Mouse (Mus musculus) T-helper 1 cell (primary cell): ENCODE results near the gene Ist1.

ENCODE experiments used
- in situ Hi-C: fragments of 300-600 bp; cut with MboI, MseI; formaldehyde crosslinking; loops from one replicate; pipeline ENCODE4 v1.15.1; 2025; ENCODE audit warnings: high pct_unique_total_duplicates

Ist1 gene

DNA sequence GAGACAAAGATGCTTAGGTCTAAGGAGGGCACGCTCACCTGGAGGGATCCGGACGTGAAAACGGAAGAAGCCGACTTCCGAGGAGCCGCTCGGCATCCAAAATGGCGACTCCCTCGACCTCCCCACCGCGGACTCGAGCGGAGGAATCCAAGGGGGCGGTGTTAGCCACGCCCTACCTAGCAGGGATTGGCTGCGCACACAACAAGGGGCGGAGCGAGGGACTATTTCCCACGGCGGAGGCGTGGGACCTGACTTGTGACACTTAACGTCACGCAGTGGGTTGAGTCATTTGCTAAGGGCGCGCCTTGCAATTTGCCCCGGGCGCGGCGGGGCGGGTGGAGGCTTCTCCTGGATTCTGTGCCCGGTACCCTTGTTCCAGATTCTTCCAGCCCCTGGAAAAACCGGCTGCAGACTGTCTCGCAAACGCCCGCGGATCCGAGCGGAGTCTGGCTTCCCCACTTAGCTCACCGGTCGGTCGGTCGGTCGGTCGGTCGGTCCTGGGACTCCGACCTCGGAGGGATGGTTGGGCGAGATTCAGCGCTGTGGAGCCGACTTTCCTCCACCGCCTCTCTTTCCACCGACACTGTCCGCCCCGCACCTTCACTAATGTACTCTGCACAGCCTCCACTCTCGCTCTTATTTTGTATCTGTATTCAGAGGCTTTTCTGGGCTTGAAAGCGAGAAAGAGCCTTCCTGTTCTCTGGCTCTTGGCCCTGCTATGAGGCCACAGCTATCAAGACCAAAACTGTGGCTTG, at the start of gene Ist1:
Gene Ist1, minus strand, starts transcription at position 115 of the 755 bp plus-strand sequence.
- in situ Hi-C loops, result loop anchor here (10.0 kb wide), 1 partner anchor 91 kb away; no protein-coding TSS in a partner anchor

DNA sequence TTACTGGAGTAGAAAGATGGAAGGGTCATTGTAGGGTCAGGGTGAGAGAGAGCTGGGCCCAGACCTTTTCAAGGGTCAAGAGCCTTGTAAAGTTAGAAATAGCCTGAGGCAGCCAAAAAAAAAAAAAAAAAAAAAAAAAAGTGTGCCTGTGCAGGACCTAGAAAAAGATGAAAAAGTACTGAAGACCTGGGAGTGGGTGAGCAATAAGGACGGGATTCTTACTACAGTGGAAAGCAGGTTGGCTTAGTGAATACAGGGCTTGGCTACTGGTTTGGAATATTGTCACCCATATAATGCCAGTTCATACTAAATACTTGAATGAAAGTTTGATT, 45.0 kb upstream of the Ist1 start:
- in situ Hi-C loops, result no loop called here

DNA sequence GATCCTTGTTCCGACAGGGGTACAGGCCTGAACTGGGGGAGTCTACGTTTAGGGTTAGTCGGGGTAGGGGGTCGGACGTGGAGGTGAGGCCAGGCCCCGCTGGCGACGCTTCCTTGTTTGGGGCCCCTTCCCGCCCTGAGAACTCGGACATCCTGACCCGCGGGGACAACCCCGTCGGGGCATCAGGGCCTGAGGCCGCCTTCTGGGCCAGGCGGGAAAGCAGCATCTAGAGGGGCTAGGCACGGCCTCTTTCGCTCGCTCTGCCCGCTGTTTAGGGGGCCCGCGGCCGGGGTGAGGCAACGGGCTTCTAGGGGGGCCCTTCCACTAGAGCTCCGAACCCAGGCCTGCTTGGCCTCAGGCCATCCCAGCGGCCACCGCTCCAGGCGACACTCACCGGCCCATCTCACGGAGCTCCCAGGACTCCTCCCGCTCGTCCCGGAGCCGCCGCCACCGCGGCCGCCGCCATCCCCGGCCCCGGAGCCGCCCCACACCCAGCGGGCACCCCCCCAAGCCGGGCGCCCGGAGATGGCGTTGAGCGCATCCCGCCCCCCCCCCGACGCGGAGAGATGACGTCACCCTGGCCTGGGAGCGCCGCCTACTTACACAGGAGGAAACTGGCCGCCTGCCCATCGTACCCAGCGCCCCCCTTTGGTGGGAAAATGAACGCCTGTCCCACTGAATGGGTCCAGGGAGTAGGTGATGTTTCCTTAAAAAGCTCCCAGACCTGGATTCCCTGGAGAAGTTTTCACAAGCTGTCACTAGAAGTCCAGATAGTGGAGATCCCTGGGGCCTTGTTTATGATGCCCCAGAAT, 44.4 kb upstream of the Ist1 start, which contains the start of gene Atxn1l:
Gene Atxn1l, minus strand, starts transcription at position 503 of the 812 bp plus-strand sequence.
- in situ Hi-C loops, result no loop called here

DNA sequence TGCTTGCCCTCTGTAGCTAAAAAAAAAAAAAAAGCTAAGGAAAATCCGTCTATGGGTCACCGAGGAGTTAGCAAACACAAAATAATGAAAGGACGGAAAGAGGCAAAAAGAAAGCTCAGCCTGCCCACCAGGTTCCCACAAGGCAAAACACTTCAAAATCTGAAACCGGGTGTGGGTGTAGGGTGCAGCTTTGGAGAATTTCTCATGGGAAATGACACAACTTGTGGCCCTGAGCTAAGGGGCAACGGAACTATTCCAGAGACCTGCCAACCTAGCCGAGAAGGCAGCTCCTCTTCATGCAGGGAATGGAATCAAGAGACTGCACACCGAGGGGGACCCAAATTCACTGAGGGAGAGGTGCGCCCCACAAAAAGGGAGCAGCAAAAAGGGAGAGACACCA, 43.8 kb upstream of the Ist1 start:
- in situ Hi-C loops, result no loop called here

DNA sequence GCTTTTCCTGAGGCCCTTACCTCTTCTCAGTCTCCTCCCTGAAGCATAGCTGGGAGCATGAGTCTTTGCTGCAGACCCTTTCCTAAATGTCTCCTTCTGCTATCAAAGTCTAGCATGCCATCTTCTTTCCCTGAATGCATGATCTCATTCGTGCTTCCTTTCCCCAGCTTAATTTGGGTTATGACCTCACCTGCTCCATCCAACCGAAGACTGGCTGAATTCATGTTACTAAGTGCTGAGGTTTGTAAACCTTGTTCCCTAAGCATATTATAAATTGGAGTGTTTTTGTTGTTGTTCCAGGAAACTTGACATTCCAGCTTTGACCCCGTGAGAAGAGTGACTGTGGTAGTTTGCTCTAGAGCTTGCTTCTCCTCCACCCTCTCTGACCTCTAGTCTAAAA, 41.0 kb upstream of the Ist1 start:
- in situ Hi-C loops, result no loop called here

DNA sequence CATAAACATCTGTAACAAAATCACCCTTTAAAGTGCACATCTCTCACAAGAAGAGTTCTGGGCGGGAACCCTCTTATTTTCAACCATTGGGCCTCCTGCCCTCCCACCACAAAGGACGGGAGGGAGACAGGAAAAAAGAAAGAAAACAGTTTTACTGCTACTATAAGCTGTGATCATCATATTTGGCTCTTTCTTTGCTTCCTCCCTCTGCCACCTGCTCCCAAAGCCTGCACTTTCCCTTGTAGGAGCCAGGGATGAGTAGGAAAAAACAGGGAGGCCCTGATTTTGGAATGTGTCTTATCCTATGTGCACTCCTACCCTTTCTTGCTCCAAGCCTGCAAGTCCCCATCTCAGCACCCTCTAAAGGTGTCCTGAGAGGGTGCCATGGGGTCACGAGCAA, 38.0 kb upstream of the Ist1 start:
- in situ Hi-C loops, result no loop called here

DNA sequence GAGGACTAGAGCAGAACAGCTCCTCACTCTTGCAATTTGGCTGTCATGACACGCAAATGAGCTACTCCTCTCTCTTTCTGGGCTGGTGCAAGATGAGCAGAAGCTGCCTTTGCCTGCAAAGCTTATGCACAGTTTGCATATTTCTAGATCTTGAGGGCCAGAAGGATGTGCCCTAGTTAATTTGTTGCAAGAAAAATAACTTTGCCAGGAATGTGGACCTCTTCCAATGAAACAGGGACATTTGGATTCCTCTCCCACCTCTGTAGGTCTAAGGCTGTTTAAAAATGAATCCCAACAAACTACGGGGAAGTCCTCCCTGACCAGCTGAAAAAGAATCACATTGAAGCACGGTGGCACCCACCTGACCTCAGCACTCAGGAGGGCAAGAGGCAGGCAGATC, 32.0 kb upstream of the Ist1 start:
- in situ Hi-C loops, result loop anchor here (5.0 kb wide), 1 partner anchor 87 kb away; no protein-coding TSS in a partner anchor

DNA sequence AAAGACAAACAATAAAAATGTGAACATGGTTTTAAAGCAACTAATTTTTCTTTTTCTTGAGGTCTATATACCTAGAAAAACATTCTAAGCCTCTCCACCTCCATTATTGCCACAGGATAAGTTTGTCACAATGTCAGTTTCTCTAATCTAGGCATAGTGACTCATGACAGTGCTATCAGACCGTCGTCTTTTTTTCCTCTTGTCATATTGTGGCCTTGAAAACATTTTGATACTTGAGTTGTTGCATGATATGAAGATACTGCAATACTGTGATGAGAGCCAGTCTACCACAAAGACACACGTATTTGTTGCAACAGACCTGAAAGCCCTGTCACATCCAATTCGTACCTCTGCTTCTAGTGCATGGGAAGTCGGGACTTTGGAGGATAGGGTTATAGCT, 21.9 kb upstream of the Ist1 start:
- in situ Hi-C loops, result loop anchor here (5.0 kb wide), 1 partner anchor 52 kb away; no protein-coding TSS in a partner anchor

DNA sequence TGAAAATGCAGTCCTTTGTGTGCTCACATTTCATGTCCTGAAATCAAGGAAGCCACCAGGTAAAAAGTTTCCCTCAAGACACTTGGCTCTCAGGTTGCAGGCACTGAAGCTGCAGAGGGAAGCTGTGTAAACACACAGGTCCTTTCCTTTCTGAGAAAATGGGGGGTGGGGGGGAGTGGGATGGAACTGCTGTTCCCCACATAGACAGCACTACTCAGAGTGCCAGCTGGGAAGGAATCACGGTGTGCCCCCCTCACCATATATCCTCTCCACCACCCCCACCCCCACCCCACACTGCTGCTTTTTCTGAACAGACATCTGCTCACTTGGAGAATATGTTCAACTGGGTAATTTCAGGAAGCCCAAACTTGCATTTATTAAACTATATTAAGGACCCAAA, 19.5 kb upstream of the Ist1 start:
- in situ Hi-C loops, result no loop called here

DNA sequence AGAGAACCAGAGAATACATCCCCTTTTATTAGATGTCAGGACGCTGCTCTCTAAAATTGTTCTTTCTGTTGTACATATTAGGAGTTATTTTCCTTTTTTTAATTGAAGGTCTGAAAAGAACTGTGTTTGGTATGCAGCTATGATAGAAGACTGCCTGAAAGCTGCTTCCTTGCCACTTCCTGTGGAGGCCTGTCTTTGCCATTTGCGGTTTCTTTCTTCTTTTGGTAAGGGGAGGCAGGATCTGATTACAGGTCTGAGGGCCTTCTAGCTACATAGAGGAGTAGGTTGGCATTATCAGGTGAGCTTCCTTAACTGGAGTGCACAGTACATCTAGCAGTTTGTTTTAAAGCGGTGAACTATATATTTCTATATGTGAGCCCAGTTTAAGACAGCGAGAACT, 14.9 kb upstream of the Ist1 start:
- in situ Hi-C loops, result no loop called here

DNA sequence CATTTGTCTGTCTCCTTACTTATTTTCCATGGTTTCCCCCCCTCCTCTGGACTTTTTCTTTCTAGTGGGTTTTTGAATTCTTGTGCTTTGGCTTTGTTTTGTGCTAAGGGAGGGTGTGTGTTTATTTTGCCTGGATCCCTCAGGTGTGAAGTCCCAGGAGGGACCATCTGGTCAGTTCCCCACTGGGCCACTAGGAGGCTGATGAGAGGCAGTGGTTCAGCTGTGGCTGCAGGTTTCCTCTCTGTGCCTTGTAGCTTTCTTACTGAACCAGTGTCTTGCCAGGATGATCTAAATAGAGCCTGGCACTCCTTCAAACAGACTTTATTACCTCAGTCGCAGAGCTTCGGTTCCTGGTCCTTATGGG, 13.8 kb upstream of the Ist1 start:
- in situ Hi-C loops, result no loop called here

DNA sequence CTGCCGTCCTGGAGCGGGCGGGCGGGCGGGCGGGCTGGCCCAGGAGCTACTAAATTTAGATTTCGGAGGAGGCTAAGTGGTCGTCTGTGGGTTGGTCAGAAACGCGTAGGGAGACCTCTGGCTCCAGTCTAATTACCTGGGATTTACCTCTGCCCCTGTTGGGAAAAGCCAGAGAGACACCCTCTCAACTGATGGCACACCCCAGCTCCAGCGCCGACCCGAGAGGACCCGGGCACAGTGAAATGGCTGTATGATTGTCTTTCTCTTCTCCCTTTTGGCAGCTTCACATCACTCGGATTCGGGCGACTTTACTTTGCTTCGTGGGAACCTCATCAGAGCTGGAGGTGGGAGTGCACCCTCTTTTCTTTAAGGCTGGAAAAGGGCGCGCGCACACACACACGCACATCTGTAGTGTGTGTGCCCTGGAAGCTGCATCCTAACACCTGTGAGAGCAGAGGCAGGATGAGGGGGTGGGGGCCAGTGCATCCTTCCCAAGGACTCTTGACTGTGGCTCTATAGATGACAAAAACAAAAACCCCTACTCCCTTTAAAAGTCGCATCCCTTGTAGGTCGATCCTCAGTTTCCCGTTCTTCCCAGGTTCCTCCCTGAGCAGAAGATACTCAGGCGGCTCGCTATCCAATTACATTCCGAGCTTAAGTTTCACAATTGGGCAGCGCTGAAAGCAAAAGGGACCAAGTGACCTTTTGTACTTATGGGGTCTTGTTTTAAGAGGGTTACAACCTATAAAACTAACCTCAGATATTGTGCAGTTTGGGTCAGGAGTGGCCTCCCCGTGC, 13.2 kb upstream of the Ist1 start:
- in situ Hi-C loops, result no loop called here

DNA sequence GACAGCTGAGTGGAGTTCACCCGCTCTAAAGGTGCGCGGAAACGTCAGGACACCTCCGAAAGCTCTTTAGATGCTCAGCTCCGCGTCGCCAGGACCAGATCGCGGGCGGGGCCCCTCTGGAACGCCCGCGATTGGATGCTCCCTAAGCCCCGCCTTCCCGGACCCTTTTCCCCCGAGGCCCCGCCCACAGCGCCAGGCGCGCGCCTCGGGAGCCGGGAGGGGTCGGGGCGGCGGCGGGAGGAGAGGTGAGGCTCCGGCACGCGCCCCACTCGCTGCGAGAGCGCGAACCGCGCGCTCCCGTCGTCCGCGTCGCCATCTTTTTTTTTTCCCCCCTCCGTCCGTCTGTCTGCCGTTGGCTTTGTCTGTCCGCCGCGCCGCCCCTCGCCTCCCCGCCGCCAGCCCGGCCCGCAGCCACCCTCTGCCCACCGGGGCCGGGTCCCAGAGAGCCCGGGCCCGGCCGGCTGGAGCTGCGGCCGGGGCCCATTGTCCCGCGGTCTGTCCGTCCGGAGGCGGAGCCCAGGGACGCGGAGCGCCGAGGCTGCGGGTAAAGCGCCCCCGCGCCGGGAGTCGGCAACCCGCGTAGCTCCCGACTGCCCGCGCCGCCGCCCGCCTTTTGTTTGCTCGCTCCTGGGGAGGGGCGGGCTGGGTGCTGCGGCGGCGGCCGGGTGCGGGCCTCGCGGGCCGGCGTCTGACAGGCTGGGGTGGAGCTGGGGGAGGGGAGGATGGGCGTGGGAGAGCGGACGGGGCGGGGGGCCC, 12.4 kb upstream of the Ist1 start, which contains the start of gene Zfp821:
Gene Zfp821, plus strand, starts transcription at position 227 of the 756 bp plus-strand sequence.
- in situ Hi-C loops, result no loop called here

DNA sequence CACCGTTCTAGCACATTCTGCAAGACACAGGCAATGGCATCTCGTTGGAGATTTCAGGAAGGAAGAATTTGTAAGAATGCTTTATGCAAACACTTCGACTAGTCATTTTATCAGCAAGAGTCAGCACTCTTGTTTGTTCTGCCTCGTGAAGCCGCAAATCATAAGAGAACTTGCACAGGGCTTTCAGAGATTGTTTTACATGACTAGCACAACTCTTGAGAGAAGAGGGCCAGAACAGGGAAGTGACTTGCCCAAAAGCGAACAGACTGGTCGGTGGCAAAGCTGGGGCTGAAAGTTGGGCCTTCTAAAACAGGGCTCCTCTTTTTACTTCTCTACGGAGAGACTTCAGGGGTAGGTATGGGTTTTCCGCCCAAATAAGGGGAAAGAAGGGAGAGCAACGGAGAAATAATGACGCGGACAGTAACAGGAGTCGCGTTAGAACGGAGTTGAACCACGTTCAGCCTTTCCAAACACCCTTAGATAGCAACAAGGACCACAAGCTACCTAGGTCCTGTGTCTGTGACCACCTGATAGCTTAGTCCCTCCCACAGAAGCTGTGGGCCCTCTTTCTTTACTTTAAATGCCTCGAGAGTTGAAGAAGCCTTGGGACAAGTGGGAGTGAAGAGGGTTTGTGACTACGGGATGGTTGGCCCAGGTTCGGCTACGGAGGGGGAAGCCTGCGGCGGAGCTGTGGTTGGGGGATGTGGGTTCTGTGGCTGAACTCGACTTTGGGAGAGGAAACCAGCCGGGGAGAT, 11.7 kb upstream of the Ist1 start:
- in situ Hi-C loops, result no loop called here

DNA sequence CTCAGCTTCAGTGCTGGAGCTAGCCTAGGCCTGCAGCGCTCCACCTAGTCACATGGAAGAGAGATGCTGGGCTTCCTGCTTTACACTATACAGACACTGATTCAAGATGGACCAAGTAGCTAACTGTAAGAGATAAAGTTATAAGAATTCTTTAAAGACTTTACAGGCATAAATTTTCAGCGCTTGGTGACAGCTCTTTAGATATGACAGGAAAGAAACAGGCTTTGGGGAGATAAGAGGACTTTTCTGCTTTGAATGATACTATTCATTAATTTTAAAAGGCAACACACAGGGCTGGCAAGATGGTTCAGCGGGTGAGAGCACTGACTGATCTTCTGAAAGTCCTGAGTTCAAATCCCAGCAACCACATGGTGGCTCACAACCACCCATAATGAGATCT, 5.4 kb upstream of the Ist1 start:
- in situ Hi-C loops, result loop anchor here (10.0 kb wide), 1 partner anchor 86 kb away; no protein-coding TSS in a partner anchor

DNA sequence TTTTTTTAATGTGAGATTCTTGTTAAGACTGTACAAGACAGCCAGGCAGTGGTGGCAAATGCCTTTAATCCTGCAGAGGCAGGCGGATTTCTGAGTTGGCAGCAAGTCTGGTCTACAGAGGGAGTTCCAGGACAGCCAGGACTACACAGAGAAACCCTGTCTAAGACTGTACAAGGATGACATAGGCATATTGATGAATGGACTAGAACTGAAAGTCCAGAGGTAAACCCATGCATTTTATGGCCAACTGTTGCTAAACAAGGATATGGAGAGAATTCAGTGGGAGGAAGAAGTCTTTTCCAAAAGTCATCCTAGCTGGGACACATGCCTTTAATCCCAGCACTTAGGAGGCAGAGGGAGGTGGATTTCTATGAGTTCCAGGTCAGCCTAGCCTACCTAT, 4.7 kb upstream of the Ist1 start:
- in situ Hi-C loops, result loop anchor here (10.0 kb wide), 1 partner anchor 87 kb away; no protein-coding TSS in a partner anchor

DNA sequence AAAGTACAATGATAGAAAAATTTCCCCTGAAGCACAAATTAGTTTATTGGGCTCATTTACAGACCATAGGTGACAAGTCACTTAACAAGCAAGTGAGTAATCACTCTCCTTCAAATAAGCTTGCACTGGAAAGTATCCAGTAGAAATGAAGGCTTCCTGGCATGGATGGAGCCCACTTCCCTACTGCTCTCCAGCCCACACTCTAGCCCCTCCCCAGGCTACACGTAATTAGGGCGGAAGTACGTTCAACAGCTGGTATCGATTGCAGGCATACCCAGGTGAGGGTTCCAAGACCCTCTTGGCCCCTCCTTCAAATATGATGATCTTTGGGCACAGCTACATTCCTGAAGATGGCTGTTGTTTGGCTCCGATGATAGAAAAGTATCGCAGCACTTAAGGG, 1.1 kb upstream of the Ist1 start:
- in situ Hi-C loops, result loop anchor here (10.0 kb wide), 1 partner anchor 91 kb away; no protein-coding TSS in a partner anchor

DNA sequence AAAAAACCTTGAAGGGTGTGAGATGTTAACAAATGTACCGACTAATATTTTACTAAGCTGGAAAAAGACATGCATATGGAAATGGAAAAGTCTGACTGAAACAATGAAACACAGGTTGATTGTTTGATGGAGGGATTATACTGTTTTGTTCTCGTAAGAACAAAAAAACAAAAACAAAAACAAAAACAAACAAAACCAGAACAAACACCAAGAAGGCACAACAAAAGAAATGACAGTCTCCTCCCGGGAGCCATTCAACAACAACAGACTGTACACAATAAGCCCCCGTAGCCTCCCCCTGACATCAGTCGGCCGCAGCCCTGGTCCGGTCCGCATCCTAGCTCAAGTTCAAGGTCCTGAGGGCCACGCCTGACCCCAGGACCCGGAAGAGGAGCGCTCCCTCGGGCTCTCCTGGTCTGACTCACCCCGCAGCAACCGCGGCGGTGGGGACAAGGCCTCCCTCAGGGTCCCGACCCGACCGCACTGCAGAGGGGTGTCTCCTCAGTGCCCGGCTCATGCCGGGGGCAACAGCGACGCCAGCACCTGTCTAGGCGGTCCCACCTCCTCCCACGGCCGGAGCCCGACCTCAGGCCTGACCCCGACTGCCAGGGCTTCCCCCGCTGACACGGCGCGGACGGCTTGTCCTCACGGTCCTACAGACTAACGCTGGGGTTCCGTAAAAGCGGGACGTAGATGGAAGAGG, 466 bp downstream of the Ist1 start:
- in situ Hi-C loops, result loop anchor here (10.0 kb wide), 1 partner anchor 92 kb away; no protein-coding TSS in a partner anchor

DNA sequence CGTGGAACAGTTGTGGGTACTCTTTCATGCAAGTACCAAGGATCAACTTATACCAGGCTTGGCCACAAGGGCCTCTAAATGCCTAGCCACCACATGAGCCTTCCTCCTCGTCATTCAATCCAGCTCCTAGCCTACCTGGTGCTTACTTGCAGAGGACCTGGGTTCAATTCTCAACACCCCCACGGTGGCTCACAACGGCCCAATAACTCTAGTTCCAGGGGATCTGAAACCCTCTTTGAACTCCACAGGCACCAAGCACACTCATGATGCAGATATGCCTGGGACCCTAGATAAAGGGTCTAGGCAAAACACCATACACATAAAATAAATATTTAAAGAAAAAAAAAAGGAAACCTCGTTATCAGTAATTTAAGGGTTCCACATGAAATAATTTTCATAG, 1.3 kb downstream of the Ist1 start:
- in situ Hi-C loops, result loop anchor here (10.0 kb wide), 1 partner anchor 93 kb away; no protein-coding TSS in a partner anchor

DNA sequence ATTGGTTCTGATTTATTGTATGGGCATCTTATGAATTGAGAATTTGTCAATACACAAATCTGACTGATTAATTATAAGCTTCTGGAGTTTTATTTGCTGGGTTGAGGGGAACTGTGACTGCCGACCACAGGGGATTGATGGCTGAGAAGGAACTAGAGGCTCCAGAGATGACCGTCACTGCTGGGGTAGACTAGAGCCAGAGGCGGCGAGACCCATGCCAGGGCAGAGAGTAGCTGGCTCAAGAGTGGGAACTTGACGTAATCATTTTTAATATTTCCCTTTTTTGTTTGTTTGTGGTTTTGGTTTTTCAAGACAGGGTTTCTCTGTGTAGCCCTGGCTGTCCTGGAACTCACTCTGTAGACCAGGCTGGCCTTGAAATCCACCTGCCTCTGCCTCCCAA, 5.8 kb downstream of the Ist1 start:
- in situ Hi-C loops, result loop anchor here (5.0 kb wide), 1 partner anchor 75 kb away; the partner anchor contains the start of gene Pkd1l3
